Mouse (Mus musculus): ENCODE results near the gene Tnfrsf18.

DNA sequence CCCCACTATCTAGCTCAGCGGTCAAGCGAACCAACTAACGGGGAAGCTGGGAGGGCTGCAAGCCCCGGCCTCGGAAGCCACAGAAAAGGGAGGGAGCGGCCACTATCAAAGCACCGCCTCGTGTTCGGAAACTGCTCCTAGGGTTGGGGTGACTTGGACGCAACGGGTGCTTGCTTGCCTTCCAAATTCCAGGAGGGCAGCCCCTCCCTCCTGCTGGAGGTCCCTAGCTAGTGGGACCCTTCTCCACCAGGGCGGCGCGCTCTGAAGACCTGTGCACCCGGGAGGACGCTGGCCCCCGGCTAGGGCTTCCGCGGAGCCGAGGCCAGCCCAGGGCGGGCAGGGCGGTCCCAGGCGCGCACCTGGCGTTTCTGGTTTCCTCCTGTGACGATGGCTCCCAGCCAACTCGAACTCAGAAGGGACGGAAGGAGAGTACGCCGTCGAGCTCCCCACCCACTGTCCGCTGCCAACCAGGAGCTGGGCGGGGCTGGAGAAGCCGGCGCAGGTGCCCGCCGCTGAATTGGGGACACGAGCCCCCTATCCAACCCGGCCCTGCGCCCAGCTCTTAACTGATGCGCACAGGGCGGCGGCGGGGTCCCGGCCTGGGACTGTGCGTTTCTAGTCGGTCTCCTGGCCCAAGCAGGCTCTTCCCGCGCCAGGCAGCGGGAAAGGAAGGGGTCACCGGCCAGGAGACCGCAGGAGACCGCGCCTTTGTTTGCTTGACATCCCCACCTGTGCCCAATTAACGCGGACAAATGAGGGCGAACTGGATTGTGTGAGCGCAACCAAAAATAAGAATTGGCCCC is 51.7 kb downstream of the Tnfrsf18 start:
- TF ChIP-seq GATA1 (IDR thresholded peaks at IDR 0.05; ENCODE audit: low read length) (no peak), TAL1 (IDR thresholded peaks at IDR 0.05; ENCODE audit: low read length) (no peak)

Data from erythroblast, embryonic 14.5 days (primary cell).